Mouse (Mus musculus): Measurements from ENCODE around the gene Elmsan1.

DNA sequence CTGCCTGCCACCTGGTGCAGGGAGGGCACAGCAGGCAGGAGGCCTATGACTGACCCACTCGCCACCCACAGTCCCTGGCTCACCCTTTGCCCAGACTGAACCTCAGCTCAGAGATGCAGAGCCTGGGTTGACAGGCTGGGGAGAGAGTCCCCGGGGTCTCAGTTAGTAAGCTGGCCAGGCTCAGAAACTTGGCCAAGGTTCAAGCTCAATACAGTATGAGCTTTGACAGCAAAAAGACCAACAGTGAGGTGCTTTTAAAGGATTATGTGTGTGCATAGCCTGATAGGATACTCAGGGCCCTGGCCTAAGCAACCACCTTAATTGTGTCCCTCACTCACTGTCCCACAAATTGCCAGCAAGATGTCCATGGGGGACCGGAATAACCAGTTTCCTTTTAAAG is 38.6 kb downstream of the Elmsan1 start:
- TF ChIP-seq CTCF (conservative IDR thresholded peaks at IDR 0.05 in 1 of 2, IDR thresholded peaks at IDR 0.05 in 1 of 2; ENCODE audit: low read depth in 2 of 2, low read length in 2 of 2) (no peak), E2F4 (IDR thresholded peaks at IDR 0.05; ENCODE audit: insufficient replicate concordance, low read depth, low read length) (no peak), POLR2A (IDR thresholded peaks at IDR 0.05; ENCODE audit: low read depth, low read length) (no peak), USF1 (IDR thresholded peaks at IDR 0.05; ENCODE audit: low read depth, low read length) (no peak)
